Mouse (Mus musculus) adrenal gland, postnatal 0 days (tissue): Measurements from ENCODE around the gene Gm21854. TPM values are rescaled to one million over a fixed set of nuclear protein-coding genes. Genes with fewer than 3 reads are reported as not detected.

Experiments
- polyA plus RNA-seq: library from polyadenylated mRNA; unstranded; fragments of >200 nt; fragmentation: Nextera tagmentation; extraction: Ambion mirVana; gene quantifications from 2 replicates; pipeline ENCODE4 v1.2.1, GENCODE M21; 2015

Gm21854 gene
- not detected in 2 replicates for polyA plus RNA-seq

GRCm38 (mm10) chrY:5656686-5657085 is at the start of gene Gm21854:
Gm21854 (plus strand) TSS chrY:5656986.

Other genes starting within 250 kb of the Gm21854 start
- not detected in 2 replicates for gene Gm20914, start 69.0 kb downstream of the Gm21854 start, polyA plus RNA-seq
- gene Gm28171, start 136.4 kb downstream of the Gm21854 start, polyA plus RNA-seq = not detected in 2 replicates